Mouse (Mus musculus) spleen, adult 2 months (tissue): Measurements from ENCODE around the gene Lingo3. TPM values are rescaled to one million over a fixed set of nuclear protein-coding genes. Genes with fewer than 3 reads are reported as not detected.
A peak's percentile ranks its signal among the peaks of the same experiment; 100 is the strongest.

Source experiments
- DNase-seq, 2 experiments: peaks; one replicate each; pipeline versions ENCODE4 v3.0.0 to v3.0.0-alpha.2; 2012 to 2021; ENCODE audit warnings: low spot score in 2 of 2, low read depth in 1 of 2
- H3K27ac ChIP-seq: fragments of 200-500 bp; 2 replicates; pipeline ENCODE4 v1.5.1; 2012; ENCODE audit warnings: low read length, inconsistent platforms; ENCODE audit not compliant: insufficient read depth
- H3K27me3 ChIP-seq: fragments of 200-500 bp; 2 replicates; pipeline ENCODE4 v1.6.1; 2012; ENCODE audit warnings: mild to moderate bottlenecking, moderate library complexity, low read length, inconsistent platforms; ENCODE audit not compliant: control insufficient read depth, insufficient read depth
- H3K36me3 ChIP-seq: fragments of 200-500 bp; 2 replicates; pipeline ENCODE4 v1.6.1; 2012; ENCODE audit warnings: mild to moderate bottlenecking, low read length, inconsistent platforms; ENCODE audit not compliant: control insufficient read depth, insufficient read depth
- H3K4me1 ChIP-seq: fragments of 200-500 bp; 2 replicates; pipeline ENCODE4 v1.6.1; 2011; ENCODE audit warnings: inconsistent platforms; ENCODE audit not compliant: control insufficient read depth, insufficient read depth, insufficient read length
- H3K4me3 ChIP-seq: fragments of 200-500 bp; 2 replicates; pipeline ENCODE4 v1.5.1; 2011; ENCODE audit warnings: mild to moderate bottlenecking, inconsistent platforms; ENCODE audit not compliant: insufficient read depth, insufficient read length; ENCODE audit errors: extremely low read depth
- CTCF ChIP-seq: fragments of 200-500 bp; IDR thresholded peaks from 2 replicates; pipeline ENCODE4 v1.5.1; 2011; ENCODE audit warnings: mild to moderate bottlenecking, inconsistent platforms; ENCODE audit not compliant: insufficient read depth, insufficient read length, insufficient replicate concordance; ENCODE audit errors: extremely low read depth
- POLR2A ChIP-seq: fragments of 200-500 bp; IDR thresholded peaks from 2 replicates; pipeline ENCODE4 v1.6.1; 2011; ENCODE audit warnings: low read depth, low read length, inconsistent platforms
- WGBS: fragments of 180-500 bp; shearing (Covaris S2); methylation state at CpG from one replicate; pipeline ENCODE4 v1.1.7; 2018; 5-methylcytosine and 5-hydroxymethylcytosine counted together
- polyA plus RNA-seq: library from polyadenylated mRNA; depleted of rRNA; stranded (reverse); fragments of >200 nt; gene quantifications from 2 replicates; pipeline ENCODE4 v1.2.3, GENCODE M21; 2012

The Lingo3 gene
- polyA plus RNA-seq, 1 experiment: 0.02 TPM

GRCm38 (mm10) chr10:80857386-80857785 lies 13.5 kb upstream of the Lingo3 start:
- no peak for TF ChIP-seq POLR2A
- TF ChIP-seq CTCF: no peak
- Histone ChIP-seq H3K27ac (peak overlapping the region; percentile 26), H3K4me3 (peak overlapping the region; percentile 9; the same call in 1 of the 2 replicates), H3K27me3 (no peaks in the 10 kb centered on the region), H3K4me1 (peaks cover 4% of the 10 kb centered on the region), H3K36me3 (peaks cover 11% of the 10 kb centered on the region)
- no peak for DNase-seq
- WGBS: 58% methylated on average over 8 of the region's 8 CpGs

GRCm38 (mm10) chr10:80856908-80857307 lies 13.1 kb upstream of the Lingo3 start:
- Histone ChIP-seq H3K4me3 (peak overlapping the region; percentile 9; the same call in 1 of the 2 replicates), H3K36me3 (peaks cover 9% of the 10 kb centered on the region; the same call in 1 of the 2 replicates), H3K4me1 (peaks cover 4% of the 10 kb centered on the region), H3K27ac (peak overlapping the region; percentile 26), H3K27me3 (no peaks in the 10 kb centered on the region)
- TF ChIP-seq CTCF: no peak
- TF ChIP-seq POLR2A: no peak
- 77% methylated on average over 5 of the region's 5 CpGs for WGBS
- no peak for DNase-seq

- no peak overlapping the region for H3K4me3 ChIP-seq
- no peaks in the 10 kb centered on the region for H3K27me3 ChIP-seq
- no peak for TF ChIP-seq POLR2A
- TF ChIP-seq CTCF: no peak
- no peak for DNase-seq
- 51% methylated on average over 3 of the region's 3 CpGs for WGBS
- peak overlapping the region; percentile 7 for H3K27ac ChIP-seq
- peaks cover 11% of the 10 kb centered on the region; the same call in 1 of the 2 replicates for H3K36me3 ChIP-seq
- peaks cover 4% of the 10 kb centered on the region for H3K4me1 ChIP-seq
Observed at GRCm38 (mm10) chr10:80856267-80856666, 12.4 kb upstream of the Lingo3 start.

GRCm38 (mm10) chr10:80855749-80856073 lies 11.9 kb upstream of the Lingo3 start:
- H3K27ac ChIP-seq: peak overlapping the region; percentile 9; the same call in 1 of the 2 replicates
- H3K4me1 ChIP-seq: peaks cover 4% of the 10 kb centered on the region
- WGBS: 30% methylated on average over 11 of the region's 11 CpGs
- H3K27me3 ChIP-seq: no peaks in the 10 kb centered on the region
- no peak for DNase-seq
- H3K36me3 ChIP-seq: peaks cover 11% of the 10 kb centered on the region; the same call in 1 of the 2 replicates
- peak overlapping the region; percentile 78 for H3K4me3 ChIP-seq
- TF ChIP-seq POLR2A (no peak), CTCF (no peak)

GRCm38 (mm10) chr10:80854913-80855748 lies 11.3 kb upstream of the Lingo3 start, which contains the start of the genes Lsm7 and Sppl2b:
Lsm7 (minus strand) TSS chr10:80855209.
Sppl2b (plus strand) TSS chr10:80855275.
- Histone ChIP-seq H3K27me3 (no peaks in the 10 kb centered on the region), H3K4me3 (peak within 1 kb of the TSS; percentile 78), H3K27ac (peak within 1 kb of the TSS; percentile 9; the same call in 1 of the 2 replicates), H3K4me1 (peaks cover 4% of the 10 kb centered on the region), H3K36me3 (peaks cover 11% of the 10 kb centered on the region; the same call in 1 of the 2 replicates)
- DNase-seq: peak; percentile 85 to 97
- peak; percentile 17; the same call in 1 of the 2 replicates for TF ChIP-seq POLR2A
- TF ChIP-seq CTCF: no peak
- WGBS: under 1% methylated on average over 81 of the region's 81 CpGs

GRCm38 (mm10) chr10:80848571-80848970 lies 4.7 kb upstream of the Lingo3 start:
- H3K27ac ChIP-seq: no peak overlapping the region
- H3K4me3 ChIP-seq: no peak overlapping the region
- TF ChIP-seq CTCF (no peak), POLR2A (no peak)
- peak; percentile 38 to 64 for DNase-seq
- H3K4me1 ChIP-seq: no peaks in the 10 kb centered on the region
- 3% methylated on average over 10 of the region's 10 CpGs for WGBS
- H3K36me3 ChIP-seq: peaks cover 9% of the 10 kb centered on the region; the same call in 1 of the 2 replicates
- H3K27me3 ChIP-seq: peaks cover 2% of the 10 kb centered on the region; the same call in 1 of the 2 replicates

- H3K4me1 ChIP-seq: no peaks in the 10 kb centered on the region
- H3K36me3 ChIP-seq: no peaks in the 10 kb centered on the region
- peaks cover 6% of the 10 kb centered on the region; the same call in 1 of the 2 replicates for H3K27me3 ChIP-seq
- TF ChIP-seq POLR2A (no peak), CTCF (no peak)
- no peak overlapping the region for H3K4me3 ChIP-seq
- H3K27ac ChIP-seq: no peak overlapping the region
- DNase-seq: no peak
- 83% methylated on average over 12 of the region's 12 CpGs for WGBS
Observed at GRCm38 (mm10) chr10:80845732-80846131, 1.9 kb upstream of the Lingo3 start.
